Mouse (Mus musculus): ENCODE data around the gene Rreb1. TPM values are rescaled to one million over a fixed set of nuclear protein-coding genes. Genes with fewer than 3 reads are reported as not detected.
A peak's percentile ranks its signal among the peaks of the same experiment; 100 is the strongest.

Rreb1 gene
- total and polyA plus RNA-seq, 3 experiments = 8.1 to 34.0 TPM; not detected in 1

- TF ChIP-seq BHLHE40 (IDR thresholded peaks at IDR 0.05; ENCODE audit: borderline replicate concordance, low read depth, low read length) (peak; percentile 93), MEF2A (IDR thresholded peaks at IDR 0.05; ENCODE audit: extremely low read depth, insufficient replicate concordance, low read depth, low read length, poor library complexity, severe bottlenecking) (no peak), SMC3 (IDR thresholded peaks at IDR 0.05; ENCODE audit: low read depth, low read length) (no peak)
These were observed 47.6 kb downstream of the Rreb1 start (continued) for GRCm38 (mm10) chr13:37825646-37826280.

GRCm38 (mm10) chr13:37826281-37826993 lies 48.2 kb downstream of the Rreb1 start:
- H3K79me2 ChIP-seq (ENCODE audit: control insufficient read depth, insufficient read depth, low read length, poor library complexity) = peaks cover 51% of the 10 kb centered on the region
- peak; percentile 67 for DNase-seq (ENCODE audit: low read depth, low spot score)
- H3K4me3 ChIP-seq (ENCODE audit: control insufficient read depth in 1 of 2, insufficient read depth in 1 of 2, low read depth in 2 of 2, low read length in 2 of 2) = peak overlapping the region; percentile 68 to 92
- H3K9ac ChIP-seq (ENCODE audit: control insufficient read depth, low read depth, low read length, poor library complexity, severe bottlenecking) = peak overlapping the region; percentile 70
- H3K27me3 ChIP-seq (ENCODE audit: control insufficient read depth in 1 of 2, insufficient read depth in 2 of 2, low read length in 2 of 2) = no peaks in the 10 kb centered on the region
- TF ChIP-seq TBP (IDR thresholded peaks at IDR 0.05; ENCODE audit: low read depth, low read length) = peak; percentile 49; the same call in 1 of the 2 replicates
- TF ChIP-seq POLR2A (IDR thresholded peaks at IDR 0.05; ENCODE audit: control insufficient read depth in 1 of 2, insufficient read depth in 1 of 2, low read depth in 1 of 2, low read length in 2 of 2, poor library complexity in 1 of 2) = peak in 1 of 2 experiments; percentile 30; a peak in 1 of 4 replicates
- TF ChIP-seq RCOR1 (IDR thresholded peaks at IDR 0.05; ENCODE audit: low read depth, low read length) = 0 out of 2 replicates have a peak, but pooled peaks have one; percentile 0
- TF ChIP-seq POLR2AphosphoS5 (IDR thresholded peaks at IDR 0.05; ENCODE audit: borderline replicate concordance, low read depth, low read length) = no peak
- TF ChIP-seq NELFE (IDR thresholded peaks at IDR 0.05; ENCODE audit: low read depth, low read length) = no peak
- TF ChIP-seq UBTF (IDR thresholded peaks at IDR 0.05; ENCODE audit: borderline replicate concordance, insufficient read depth, low read depth, low read length) = 0 out of 2 replicates have a peak, but pooled peaks have one; percentile 58
- 0 out of 2 replicates have a peak, but pooled peaks have one; percentile 11 for TF ChIP-seq MAX (IDR thresholded peaks at IDR 0.05; ENCODE audit: low read length)
- H3K36me3 ChIP-seq (ENCODE audit: control insufficient read depth in 1 of 2, insufficient read depth in 2 of 2, low read length in 2 of 2) = peaks cover 0 to 42% of the 10 kb centered on the region in 2 experiments; a peak in 2 of 4 replicates
- peaks cover 27 to 31% of the 10 kb centered on the region in 2 experiments for H3K4me1 ChIP-seq (ENCODE audit: control insufficient read depth in 1 of 2, insufficient read depth in 2 of 2, low read length in 2 of 2)
- H3K9me3 ChIP-seq (replicated peaks; ENCODE audit: insufficient read depth, low read length) = no peaks in the 10 kb centered on the region
- H3K27ac ChIP-seq (ENCODE audit: control insufficient read depth, low read depth, low read length) = peak overlapping the region; percentile 65

- H3K79me2 ChIP-seq (ENCODE audit: control insufficient read depth, insufficient read depth, low read length, poor library complexity) = peaks cover 56% of the 10 kb centered on the region
- peak overlapping the region; percentile 70 for H3K9ac ChIP-seq (ENCODE audit: control insufficient read depth, low read depth, low read length, poor library complexity, severe bottlenecking)
- H3K36me3 ChIP-seq (ENCODE audit: control insufficient read depth in 1 of 2, insufficient read depth in 2 of 2, low read length in 2 of 2) = peaks cover 0 to 37% of the 10 kb centered on the region in 2 experiments; a peak in 2 of 4 replicates
- H3K9me3 ChIP-seq (replicated peaks; ENCODE audit: insufficient read depth, low read length) = no peaks in the 10 kb centered on the region
- no peaks in the 10 kb centered on the region for H3K27me3 ChIP-seq (ENCODE audit: control insufficient read depth in 1 of 2, insufficient read depth in 2 of 2, low read length in 2 of 2)
- DNase-seq (ENCODE audit: low read depth, low spot score) = no peak
- H3K4me1 ChIP-seq (ENCODE audit: control insufficient read depth in 1 of 2, insufficient read depth in 2 of 2, low read length in 2 of 2) = peaks cover 23 to 29% of the 10 kb centered on the region in 2 experiments
- TF ChIP-seq UBTF (IDR thresholded peaks at IDR 0.05; ENCODE audit: borderline replicate concordance, insufficient read depth, low read depth, low read length) = 0 out of 2 replicates have a peak, but pooled peaks have one; percentile 8
- TF ChIP-seq NELFE (IDR thresholded peaks at IDR 0.05; ENCODE audit: low read depth, low read length) = no peak
- TF ChIP-seq USF1 (IDR thresholded peaks at IDR 0.05; ENCODE audit: low read depth, low read length) = no peak
- 0 out of 2 replicates have a peak, but pooled peaks have one; percentile 1 for TF ChIP-seq SIN3A (IDR thresholded peaks at IDR 0.05; ENCODE audit: low read length)
- TF ChIP-seq POLR2A (IDR thresholded peaks at IDR 0.05; ENCODE audit: control insufficient read depth in 1 of 2, insufficient read depth in 1 of 2, low read depth in 1 of 2, low read length in 2 of 2, poor library complexity in 1 of 2) = peak in 1 of 2 experiments; percentile 2; a peak in 1 of 4 replicates
- H3K27ac ChIP-seq (ENCODE audit: control insufficient read depth, low read depth, low read length) = peak overlapping the region; percentile 65
- peak overlapping the region; percentile 68 to 92 for H3K4me3 ChIP-seq (ENCODE audit: control insufficient read depth in 1 of 2, insufficient read depth in 1 of 2, low read depth in 2 of 2, low read length in 2 of 2)
These were observed 48.7 kb downstream of the Rreb1 start for GRCm38 (mm10) chr13:37826994-37827262.
